Mouse (Mus musculus) testis, adult 2 months (tissue): Measurements from ENCODE around the gene Zfp91. TPM values are rescaled to one million over a fixed set of nuclear protein-coding genes. Genes with fewer than 3 reads are reported as not detected.

Source experiments
- H3K27ac ChIP-seq: fragments of 200-500 bp; 2 replicates; pipeline ENCODE4 v1.5.1; 2012; ENCODE audit warnings: low read depth, low read length; ENCODE audit not compliant: control insufficient read depth, insufficient read depth
- H3K27me3 ChIP-seq: fragments of 200-500 bp; 2 replicates; pipeline ENCODE4 v1.6.1; 2012; ENCODE audit warnings: mild to moderate bottlenecking, low read length, moderate library complexity; ENCODE audit not compliant: control insufficient read depth, insufficient read depth
- H3K36me3 ChIP-seq: fragments of 200-500 bp; 2 replicates; pipeline ENCODE4 v1.6.1; 2012; ENCODE audit warnings: mild to moderate bottlenecking, low read length; ENCODE audit not compliant: control insufficient read depth, insufficient read depth
- H3K4me1 ChIP-seq: fragments of 200-500 bp; 2 replicates; pipeline ENCODE4 v1.6.1; 2012; ENCODE audit warnings: low read length; ENCODE audit not compliant: control insufficient read depth, insufficient read depth
- H3K4me3 ChIP-seq: fragments of 200-500 bp; 2 replicates; pipeline ENCODE4 v1.5.1; 2012; ENCODE audit warnings: low read depth, mild to moderate bottlenecking, low read length, moderate library complexity, mixed read lengths; ENCODE audit not compliant: control insufficient read depth
- CTCF ChIP-seq: fragments of 200-500 bp; IDR thresholded peaks from 2 replicates; pipeline ENCODE4 v1.5.1; 2012; ENCODE audit warnings: low read depth, mild to moderate bottlenecking, inconsistent platforms, low read length, moderate library complexity; ENCODE audit not compliant: control insufficient read depth, insufficient read depth, insufficient replicate concordance
- POLR2A ChIP-seq: fragments of 200-500 bp; IDR thresholded peaks from 2 replicates; pipeline ENCODE4 v1.6.1; 2012; ENCODE audit warnings: low read depth, mild to moderate bottlenecking, inconsistent platforms, low read length, moderate library complexity; ENCODE audit not compliant: control insufficient read depth
- polyA plus RNA-seq: library from polyadenylated mRNA; depleted of rRNA; stranded (reverse); fragments of >200 nt; gene quantifications from 2 replicates; pipeline ENCODE4 v1.2.3, GENCODE M21; 2012; rRNA removed

Zfp91 gene
- 40.2 and 48.5 TPM in 2 replicates for polyA plus RNA-seq

- peak within 1 kb of the TSS; percentile 100 for H3K27ac ChIP-seq
- H3K27me3 ChIP-seq = no peaks in the 10 kb centered on the region
- H3K4me3 ChIP-seq = peak within 1 kb of the TSS; percentile 96
- TF ChIP-seq POLR2A = peak; percentile 81
- no peak for TF ChIP-seq CTCF
- peaks cover 2% of the 10 kb centered on the region; the same call in 1 of the 2 replicates for H3K4me1 ChIP-seq
- no peaks in the 10 kb centered on the region for H3K36me3 ChIP-seq
Observed at GRCm38 (mm10) chr19:12795511-12796327, at the start of gene Zfp91, which contains the start of gene Lpxn. Gene Zfp91 (minus strand): TSS chr19:12796126. Gene Lpxn (plus strand): TSS chr19:12796193.

GRCm38 (mm10) chr19:12838507-12838906 lies 42.6 kb upstream of the Zfp91 start:
- Histone ChIP-seq H3K27ac (no peak overlapping the region), H3K36me3 (no peaks in the 10 kb centered on the region), H3K4me1 (no peaks in the 10 kb centered on the region), H3K27me3 (no peaks in the 10 kb centered on the region), H3K4me3 (no peak overlapping the region)
- TF ChIP-seq CTCF = no peak
- no peak for TF ChIP-seq POLR2A

GRCm38 (mm10) chr19:12833625-12834024 lies 37.7 kb upstream of the Zfp91 start:
- no peak overlapping the region for H3K27ac ChIP-seq
- peaks cover 1% of the 10 kb centered on the region; the same call in 1 of the 2 replicates for H3K36me3 ChIP-seq
- H3K27me3 ChIP-seq = no peaks in the 10 kb centered on the region
- no peak overlapping the region for H3K4me3 ChIP-seq
- TF ChIP-seq CTCF = no peak
- no peak for TF ChIP-seq POLR2A
- H3K4me1 ChIP-seq = no peaks in the 10 kb centered on the region

GRCm38 (mm10) chr19:12831559-12831958 lies 35.6 kb upstream of the Zfp91 start:
- H3K4me3 ChIP-seq = no peak overlapping the region

GRCm38 (mm10) chr19:12830823-12831430 lies 35.0 kb upstream of the Zfp91 start:
- no peaks in the 10 kb centered on the region for H3K4me1 ChIP-seq
- H3K27me3 ChIP-seq = no peaks in the 10 kb centered on the region
- H3K27ac ChIP-seq = no peak overlapping the region
- no peak for TF ChIP-seq CTCF
- no peak overlapping the region for H3K4me3 ChIP-seq
- peaks cover 1% of the 10 kb centered on the region; the same call in 1 of the 2 replicates for H3K36me3 ChIP-seq

More at GRCm38 (mm10) chr19:12831559-12831958, 35.6 kb upstream of the Zfp91 start:
- TF ChIP-seq POLR2A (no peak), CTCF (no peak)
- H3K27ac ChIP-seq = no peak overlapping the region
- H3K27me3 ChIP-seq = no peaks in the 10 kb centered on the region
- H3K36me3 ChIP-seq = peaks cover 1% of the 10 kb centered on the region; the same call in 1 of the 2 replicates
- no peaks in the 10 kb centered on the region for H3K4me1 ChIP-seq

GRCm38 (mm10) chr19:12824549-12824948 lies 28.6 kb upstream of the Zfp91 start:
- TF ChIP-seq CTCF (no peak), POLR2A (no peak)
- H3K27me3 ChIP-seq = no peaks in the 10 kb centered on the region

GRCm38 (mm10) chr19:12820383-12820782 lies 24.5 kb upstream of the Zfp91 start:
- Histone ChIP-seq H3K27me3 (no peaks in the 10 kb centered on the region), H3K4me3 (no peak overlapping the region), H3K36me3 (peaks cover 2% of the 10 kb centered on the region; the same call in 1 of the 2 replicates), H3K27ac (no peak overlapping the region), H3K4me1 (no peaks in the 10 kb centered on the region)
- TF ChIP-seq CTCF (no peak), POLR2A (no peak)

More at GRCm38 (mm10) chr19:12824549-12824948, 28.6 kb upstream of the Zfp91 start:
- H3K36me3 ChIP-seq = peaks cover 2% of the 10 kb centered on the region; the same call in 1 of the 2 replicates
- H3K4me1 ChIP-seq = no peaks in the 10 kb centered on the region
- H3K27ac ChIP-seq = no peak overlapping the region
- no peak overlapping the region for H3K4me3 ChIP-seq
